Mouse (Mus musculus) heart, embryonic 14.5 days (tissue): ENCODE measurements around the gene 9930111J21Rik2. TPM values are rescaled to one million over a fixed set of nuclear protein-coding genes. Genes with fewer than 3 reads are reported as not detected.

ENCODE experiments used
- ATAC-seq: fragments of 200-750 bp; cut with Nextera tagmentation; 2 replicates; pipeline ENCODE4 v1.8.0; 2017; ENCODE audit warnings: low read depth, moderate TSS enrichment; ENCODE audit not compliant: insufficient number of reproducible peaks, insufficient read depth, low FRiP score
- H3K27ac ChIP-seq, 2 experiments: fragments of 200-500 bp in 1 of 2; fragments of 300-500 bp in 1 of 2; sonication (generic) in 1 of 2; replicated peaks in 1 of 2; 2 replicates each; pipeline ENCODE4 v1.5.1; 2012 to 2014; ENCODE audit warnings: low read depth in 2 of 2, low read length in 2 of 2, control low read depth in 1 of 2, mild to moderate bottlenecking in 1 of 2, mixed read lengths in 1 of 2; ENCODE audit not compliant: control insufficient read depth in 1 of 2, insufficient read depth in 1 of 2
- H3K27me3 ChIP-seq: fragments of 300-500 bp; sonication (generic); 2 replicates; pipeline ENCODE4 v1.6.1; 2014; ENCODE audit warnings: mild to moderate bottlenecking, low read length, control low read depth; ENCODE audit not compliant: control insufficient read depth, insufficient read depth
- H3K36me3 ChIP-seq: fragments of 300-500 bp; sonication (generic); 2 replicates; pipeline ENCODE4 v1.6.1; 2014; ENCODE audit warnings: mild to moderate bottlenecking, control low read depth, low read length, mixed read lengths; ENCODE audit not compliant: control insufficient read depth, insufficient read depth
- H3K4me1 ChIP-seq, 2 experiments: fragments of 200-500 bp in 1 of 2; fragments of 300-500 bp in 1 of 2; sonication (generic) in 1 of 2; 2 replicates each; pipeline ENCODE4 v1.6.1; 2012 to 2014; ENCODE audit warnings: low read length in 2 of 2, control low read depth in 1 of 2, mixed read lengths in 1 of 2; ENCODE audit not compliant: control insufficient read depth in 2 of 2, insufficient read depth in 2 of 2
- H3K4me2 ChIP-seq: fragments of 300-500 bp; sonication (generic); 2 replicates; pipeline ENCODE4 v1.6.1; 2014; ENCODE audit warnings: mild to moderate bottlenecking, low read length
- H3K4me3 ChIP-seq, 2 experiments: fragments of 200-500 bp in 1 of 2; fragments of 300-500 bp in 1 of 2; sonication (generic) in 1 of 2; 2 replicates each; pipeline ENCODE4 v1.5.1; 2012 to 2014; ENCODE audit warnings: low read length in 2 of 2, mild to moderate bottlenecking in 2 of 2, control low read depth in 1 of 2, low read depth in 1 of 2, moderate library complexity in 1 of 2; ENCODE audit not compliant: control insufficient read depth in 1 of 2, insufficient read depth in 1 of 2
- H3K9ac ChIP-seq: fragments of 300-500 bp; sonication (generic); 2 replicates; pipeline ENCODE4 v1.6.1; 2014; ENCODE audit warnings: mild to moderate bottlenecking, low read length
- H3K9me3 ChIP-seq: fragments of 300-500 bp; sonication (generic); 2 replicates; pipeline ENCODE4 v1.6.1; 2016; ENCODE audit warnings: low read length, control low read depth; ENCODE audit not compliant: control insufficient read depth
- WGBS: fragments of 180-500 bp; shearing (Covaris S2); extraction: QIAGEN DNeasy Blood & Tissue Kit; methylation state at CpG from one replicate; pipeline ENCODE4 v1.1.7; 2014; 5-methylcytosine and 5-hydroxymethylcytosine counted together
- polyA plus RNA-seq: library from polyadenylated mRNA; unstranded; fragments of >200 nt; fragmentation: Nextera tagmentation; extraction: Ambion mirVana; gene quantifications from 2 replicates; pipeline ENCODE4 v1.2.1, GENCODE M21; 2014

Gene 9930111J21Rik2
- polyA plus RNA-seq, 1 experiment from 2014 or later = 0.26 TPM

- 76% methylated on average over 3 of the region's 3 CpGs for WGBS
- Histone ChIP-seq H3K4me1 (peaks cover 0 to 4% of the 10 kb centered on the region in 2 experiments; a peak in 2 of 4 replicates), H3K27ac (no peak overlapping the region), H3K27me3 (no peaks in the 10 kb centered on the region), H3K4me2 (no peak overlapping the region), H3K9me3 (no peaks in the 10 kb centered on the region), H3K36me3 (no peaks in the 10 kb centered on the region), H3K9ac (no peak overlapping the region), H3K4me3 (no peak overlapping the region)
- no peak for ATAC-seq
Measured at GRCm38 (mm10) chr11:49083808-49084207, 32.8 kb upstream of the 9930111J21Rik2 start.

- WGBS = 81% methylated on average over 1 of the region's 1 CpGs
- H3K4me2 ChIP-seq = no peak overlapping the region
- H3K4me1 ChIP-seq = peaks cover 0 to 2% of the 10 kb centered on the region in 2 experiments; a peak in 2 of 4 replicates
- no peaks in the 10 kb centered on the region for H3K9me3 ChIP-seq
- no peaks in the 10 kb centered on the region for H3K27me3 ChIP-seq
- H3K36me3 ChIP-seq = no peaks in the 10 kb centered on the region
- no peak overlapping the region for H3K27ac ChIP-seq
- H3K9ac ChIP-seq = no peak overlapping the region
- ATAC-seq = no peak
- no peak overlapping the region for H3K4me3 ChIP-seq
Measured at GRCm38 (mm10) chr11:49083146-49083545, 32.1 kb upstream of the 9930111J21Rik2 start.

- Histone ChIP-seq H3K27ac (no peak overlapping the region), H3K9ac (no peak overlapping the region), H3K4me3 (no peak overlapping the region), H3K9me3 (no peaks in the 10 kb centered on the region), H3K4me2 (no peak overlapping the region), H3K27me3 (no peaks in the 10 kb centered on the region), H3K4me1 (no peaks in the 10 kb centered on the region), H3K36me3 (no peaks in the 10 kb centered on the region)
- WGBS = 73% methylated on average over 3 of the region's 3 CpGs
- no peak for ATAC-seq
Measured at GRCm38 (mm10) chr11:49081886-49082285, 30.8 kb upstream of the 9930111J21Rik2 start.

- WGBS = 64% methylated on average over 4 of the region's 4 CpGs
- Histone ChIP-seq H3K4me1 (0 out of 4 replicates have a peak, but pooled peaks cover 0 to 3% of the 10 kb centered on the region in 2 experiments), H3K4me2 (no peak overlapping the region), H3K9me3 (no peaks in the 10 kb centered on the region), H3K27ac (no peak overlapping the region), H3K4me3 (no peak overlapping the region), H3K9ac (no peak overlapping the region), H3K27me3 (no peaks in the 10 kb centered on the region), H3K36me3 (no peaks in the 10 kb centered on the region)
- ATAC-seq = no peak
Measured at GRCm38 (mm10) chr11:49081356-49081755, 30.3 kb upstream of the 9930111J21Rik2 start.

GRCm38 (mm10) chr11:49080636-49081035 lies 29.6 kb upstream of the 9930111J21Rik2 start:
- ATAC-seq = no peak
- Histone ChIP-seq H3K27ac (no peak overlapping the region), H3K27me3 (no peaks in the 10 kb centered on the region), H3K36me3 (no peaks in the 10 kb centered on the region), H3K4me3 (no peak overlapping the region), H3K4me2 (no peak overlapping the region), H3K4me1 (0 out of 4 replicates have a peak, but pooled peaks cover 0 to 3% of the 10 kb centered on the region in 2 experiments), H3K9ac (no peak overlapping the region), H3K9me3 (no peaks in the 10 kb centered on the region)
- WGBS = 67% methylated on average over 1 of the region's 1 CpGs

- no peak overlapping the region for H3K27ac ChIP-seq
- ATAC-seq = no peak
- no peaks in the 10 kb centered on the region for H3K36me3 ChIP-seq
- 0 out of 4 replicates have a peak, but pooled peaks cover 0 to 3% of the 10 kb centered on the region in 2 experiments for H3K4me1 ChIP-seq
- no peaks in the 10 kb centered on the region for H3K9me3 ChIP-seq
- H3K9ac ChIP-seq = no peak overlapping the region
- no peak overlapping the region for H3K4me3 ChIP-seq
- H3K4me2 ChIP-seq = no peak overlapping the region
- 90% methylated on average over 3 of the region's 3 CpGs for WGBS
- no peaks in the 10 kb centered on the region for H3K27me3 ChIP-seq
Measured at GRCm38 (mm10) chr11:49078719-49079118, 27.7 kb upstream of the 9930111J21Rik2 start.

GRCm38 (mm10) chr11:49077012-49077411 lies 26.0 kb upstream of the 9930111J21Rik2 start:
- no peak overlapping the region for H3K4me2 ChIP-seq
- H3K4me1 ChIP-seq = 0 out of 4 replicates have a peak, but pooled peaks cover 0 to 3% of the 10 kb centered on the region in 2 experiments
- H3K27me3 ChIP-seq = no peaks in the 10 kb centered on the region
- H3K9me3 ChIP-seq = no peaks in the 10 kb centered on the region
- no peak overlapping the region for H3K4me3 ChIP-seq
- H3K36me3 ChIP-seq = no peaks in the 10 kb centered on the region
- no peak for ATAC-seq
- WGBS = 67% methylated on average over 1 of the region's 1 CpGs
- no peak overlapping the region for H3K9ac ChIP-seq
- 0 out of 4 replicates have a peak overlapping the region, but pooled peaks of 1 of the 2 experiments have one; percentile 47 for H3K27ac ChIP-seq
